ENCODE assay signal across 8 mouse cellular contexts in the genomic region with DNA sequence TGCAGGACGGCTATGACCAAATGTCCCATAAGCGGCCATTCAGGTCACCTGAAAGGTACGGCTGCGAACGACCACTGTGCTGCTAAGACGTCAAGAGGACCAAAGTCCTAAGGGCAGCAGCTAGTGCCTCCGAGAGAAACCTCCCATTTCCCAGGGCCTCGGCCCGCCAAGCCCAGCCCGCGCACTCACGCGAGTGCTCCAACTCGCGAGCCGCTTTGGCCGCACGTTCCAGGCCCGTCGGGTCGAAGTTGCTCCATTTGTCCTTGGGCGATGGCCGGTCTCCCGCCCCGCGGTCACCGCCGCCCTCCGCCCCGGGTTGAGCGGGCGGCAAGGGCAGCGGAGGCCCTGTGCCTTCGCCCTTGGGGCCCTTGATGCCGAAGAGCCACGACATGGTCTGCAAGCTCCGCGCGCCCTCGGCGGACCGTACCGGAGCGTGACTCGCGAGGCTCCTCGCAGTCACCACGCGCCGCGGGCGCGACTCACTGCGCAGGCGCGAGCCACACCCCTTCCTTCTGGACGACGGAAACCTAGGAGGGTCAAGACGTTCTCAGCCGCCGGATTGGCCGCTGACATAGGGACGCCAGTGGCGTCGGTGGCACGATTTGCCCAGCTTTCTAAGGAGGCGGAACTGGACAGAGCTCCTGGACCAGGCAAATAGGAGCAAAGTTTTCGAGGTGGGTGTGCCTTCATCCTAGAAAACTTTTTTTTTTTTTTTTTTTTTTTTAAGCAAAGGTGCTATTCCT. TPM values are rescaled to one million over a fixed set of nuclear protein-coding genes. Genes with fewer than 3 reads are reported as not detected.
A peak's percentile ranks its signal among the peaks of the same experiment; 100 is the strongest.
DNase-seq lines count a peak whose midpoint lies in the region; ATAC-seq lines count a peak whose summit lies in the region.

Atad3a (minus strand) TSS at position 481 of the 743 bp plus-strand sequence.

- no peaks in the 10 kb centered on the region for H3K27me3 ChIP-seq in hindbrain, embryonic 16.5 days (replicated peaks; ENCODE audit: control insufficient read depth, insufficient read depth, low read length)

- H3K9me3 ChIP-seq in hindbrain, embryonic 16.5 days (ENCODE audit: control insufficient read depth, low read length), result no peaks in the 10 kb centered on the region

- ATAC-seq in hindbrain, embryonic 16.5 days, result peak; percentile 98

- H3K9ac ChIP-seq in hindbrain, embryonic 16.5 days (ENCODE audit: low read depth, low read length), result peak within 1 kb of the TSS; percentile 83

- peaks cover 40% of the 10 kb centered on the region for H3K79me2 ChIP-seq in macrophage (ENCODE audit: inconsistent target)

- peaks cover 7% of the 10 kb centered on the region; the same call in 1 of the 2 replicates for H3K36me3 ChIP-seq in hindbrain, embryonic 16.5 days (ENCODE audit: control insufficient read depth, insufficient read depth, low read length)
- peaks cover under 1% of the 10 kb centered on the region; the same call in 1 of the 2 replicates for H3K36me3 ChIP-seq in macrophage (ENCODE audit: inconsistent target)

- peak within 1 kb of the TSS; percentile 79 for H3K4me3 ChIP-seq in hindbrain, embryonic 16.5 days (ENCODE audit: low read length)
- H3K4me3 ChIP-seq in macrophage (ENCODE audit: inconsistent target), result peak within 1 kb of the TSS; percentile 81

- H3K4me1 ChIP-seq in hindbrain, embryonic 16.5 days (ENCODE audit: control insufficient read depth, insufficient read depth, low read depth, low read length), result peaks cover 24% of the 10 kb centered on the region

- peak within 1 kb of the TSS; percentile 98 for H3K4me2 ChIP-seq in hindbrain, embryonic 16.5 days (ENCODE audit: low read length)

- WGBS in hindbrain, embryonic 16.5 days, result under 1% methylated on average over 57 of the region's 68 CpGs
- under 1% methylated on average over 63 of the region's 68 CpGs for WGBS in macrophage (ENCODE audit: missing documents)

- DNase-seq in WW6 (ENCODE audit: low read depth, low spot score), result peak; percentile 85
- peak; percentile 93 to 98 for DNase-seq in cerebellum, postnatal 4 days (ENCODE audit: low spot score in 2 of 2)
- DNase-seq in gastrocnemius, adult 18-20 months (ENCODE audit: low spot score), result peak; percentile 97
- DNase-seq in left cerebral cortex, adult 18-20 months (ENCODE audit: low spot score in 2 of 2), result peak; percentile 98
- DNase-seq in right cerebral cortex, adult 18-20 months, result peak; percentile 97
- DNase-seq in urinary bladder, postnatal 10 days (ENCODE audit: low spot score), result peak; percentile 95

- peak within 1 kb of the TSS; percentile 63 for H3K27ac ChIP-seq in hindbrain, embryonic 16.5 days (ENCODE audit: low read depth, low read length)
- peak within 1 kb of the TSS; percentile 24 for H3K27ac ChIP-seq in macrophage

RNA-seq across cellular contexts. Expression of gene Atad3a, which starts in this region (rescaled TPM):
- total RNA-seq in gastrocnemius, adult 18-20 months (2021), result 10 to 100 TPM; 25.0 to 28.1 TPM
- polyA plus RNA-seq in hindbrain, embryonic 16.5 days (2015; fragmentation: Nextera tagmentation; extraction: Ambion mirVana), result 93.9 and 100 TPM in 2 replicates
- 10 to 100 TPM; 48.3 to 55.6 TPM for total RNA-seq in left cerebral cortex, adult 18-20 months (2021)
- total RNA-seq in macrophage (2018; cell fraction: chromatin; rRNA removed), result 100 to 1,000 TPM in 3 of 26 experiments, 10 to 100 TPM in 23; 15.5 to 134 (median 57.2) TPM
- total RNA-seq in macrophage (2018; cell fraction: cytosol; rRNA removed), result 10 to 100 TPM in 19 of 26 experiments, 1 to 10 TPM in 7; 7.1 to 15.2 (median 11.9) TPM
- total RNA-seq in macrophage (2018; cell fraction: nucleus; rRNA removed), result 10 to 100 TPM in 25 of 26 experiments, 1 to 10 TPM in 1; 8.5 to 86.6 (median 23.1) TPM
- 11.3 to 32.7 TPM (median 12.1 TPM) in 3 replicates for polyA plus RNA-seq in macrophage (2018)

Comparison
In these comparisons a context has a peak if more than half of its experiments do, and no peak if none do; other contexts are left out.
1. Peak in every context shown above with its lines: DNase-seq, ATAC-seq, H3K4me3 ChIP-seq and H3K27ac ChIP-seq.